13 mouse cellular contexts compared by ENCODE assay signal in genomic region chr14:48854188-48854924, GRCm38 (mm10).
DNase-seq lines count a peak whose midpoint lies in the region; ATAC-seq and TF ChIP-seq lines count a peak whose summit lies in the region.
"Had no signal": no experiment of that assay in that cellular context is flagged by ENCODE, and none has a peak within 500 bp of the region (broad histone marks: within the 10 kb centered on the region; RNA-seq: fewer than 3 reads in every experiment).

No protein-coding gene starts in this region.

- DNase-seq in liver = peak; percentile 11
- DNase-seq in forebrain, embryonic 10.5 days (ENCODE audit: extremely low spot score, low spot score) = no peak
- no peak for DNase-seq in hindbrain, embryonic 14.5 days (ENCODE audit: low spot score)
- no peak for DNase-seq in midbrain, postnatal 0 days (ENCODE audit: low spot score)
- DNase-seq in layer of hippocampus, adult 8-10 months (ENCODE audit: low spot score in 2 of 2) = no peak
- no peak for DNase-seq in adrenal gland, postnatal 4 days (ENCODE audit: low spot score in 2 of 2)
- DNase-seq: adrenal gland, postnatal 10 days; gastrocnemius, postnatal 25 days; spleen, adult 18-20 months had no signal

- ATAC-seq in liver, embryonic 12.5 days = no peak
- ATAC-seq in hindbrain, embryonic 14.5 days (ENCODE audit: low FRiP score) = peak; percentile 51; the same call in 1 of the 2 replicates
- peak; percentile 56; the same call in 1 of the 2 replicates for ATAC-seq in midbrain, postnatal 0 days (ENCODE audit: low FRiP score)
- no peak for ATAC-seq in activated CD4-positive, CD25-positive, alpha-beta regulatory T cell, adult 4 months
- ATAC-seq: intestine, postnatal 0 days had no signal

- H3K27me3 ChIP-seq in liver, embryonic 12.5 days (replicated peaks) = peaks cover 23% of the 10 kb centered on the region; the same call in 1 of the 2 replicates
- H3K27me3 ChIP-seq in forebrain, embryonic 10.5 days (ENCODE audit: poor library complexity, severe bottlenecking) = peaks cover 54% of the 10 kb centered on the region
- H3K27me3 ChIP-seq in hindbrain, embryonic 14.5 days (ENCODE audit: control insufficient read depth, insufficient read depth, low read length) = peaks cover 5% of the 10 kb centered on the region
- 0 out of 2 replicates have a peak, but pooled peaks cover 3% of the 10 kb centered on the region for H3K27me3 ChIP-seq in midbrain, postnatal 0 days (ENCODE audit: insufficient read depth, low read length)

- H3K9me3 ChIP-seq in liver, embryonic 12.5 days (replicated peaks) = no peaks in the 10 kb centered on the region
- no peaks in the 10 kb centered on the region for H3K9me3 ChIP-seq in forebrain, embryonic 10.5 days
- H3K9me3 ChIP-seq in hindbrain, embryonic 14.5 days (ENCODE audit: control insufficient read depth, low read length) = no peaks in the 10 kb centered on the region
- no peaks in the 10 kb centered on the region for H3K9me3 ChIP-seq in midbrain, postnatal 0 days (ENCODE audit: low read length)

- no peak overlapping the region for H3K27ac ChIP-seq in liver, embryonic 12.5 days
- peak overlapping the region; percentile 44; the same call in 1 of the 2 replicates for H3K27ac ChIP-seq in forebrain, embryonic 10.5 days
- H3K27ac ChIP-seq in hindbrain, embryonic 14.5 days = no peak overlapping the region
- H3K27ac ChIP-seq in midbrain, postnatal 0 days (ENCODE audit: low read depth, low read length) = no peak overlapping the region

- no peak overlapping the region for H3K4me2 ChIP-seq in liver, embryonic 12.5 days
- H3K4me2 ChIP-seq in hindbrain, embryonic 14.5 days (replicated peaks) = no peak overlapping the region
- H3K4me2 ChIP-seq in midbrain, postnatal 0 days (ENCODE audit: low read depth, low read length, poor library complexity, severe bottlenecking) = no peak overlapping the region

- no peak overlapping the region for H3K9ac ChIP-seq in liver, embryonic 12.5 days
- no peak overlapping the region for H3K9ac ChIP-seq in hindbrain, embryonic 14.5 days
- H3K9ac ChIP-seq in midbrain, postnatal 0 days (replicated peaks; ENCODE audit: low read length, poor library complexity, severe bottlenecking) = no peak overlapping the region

- peaks cover 9% of the 10 kb centered on the region for H3K4me1 ChIP-seq in liver, embryonic 12.5 days
- peaks cover 33% of the 10 kb centered on the region for H3K4me1 ChIP-seq in forebrain, embryonic 10.5 days
- no peaks in the 10 kb centered on the region for H3K4me1 ChIP-seq in hindbrain, embryonic 14.5 days (replicated peaks; ENCODE audit: control insufficient read depth, insufficient read depth, low read length)
- H3K4me1 ChIP-seq in midbrain, postnatal 0 days (ENCODE audit: insufficient read depth, low read length) = no peaks in the 10 kb centered on the region

- no peak for TF ChIP-seq CTCF in midbrain, postnatal 0 days (IDR thresholded peaks at IDR 0.05)

- no peaks in the 10 kb centered on the region for H3K36me3 ChIP-seq in liver, embryonic 12.5 days
- H3K36me3 ChIP-seq in forebrain, embryonic 10.5 days (replicated peaks) = no peaks in the 10 kb centered on the region
- H3K36me3 ChIP-seq in hindbrain, embryonic 14.5 days (replicated peaks; ENCODE audit: control insufficient read depth, insufficient read depth) = no peaks in the 10 kb centered on the region
- no peaks in the 10 kb centered on the region for H3K36me3 ChIP-seq in midbrain, postnatal 0 days (ENCODE audit: insufficient read depth, low read length)

- 22% methylated on average over 9 of the region's 9 CpGs for WGBS in liver, embryonic 12.5 days (ENCODE audit: insufficient replicate concordance)
- WGBS in forebrain, embryonic 10.5 days = 58% methylated on average over 9 of the region's 9 CpGs
- 35% methylated on average over 9 of the region's 9 CpGs for whole genome bisulfite sequencing in hindbrain, embryonic 14.5 days
- 17% methylated on average over 9 of the region's 9 CpGs for WGBS in midbrain, postnatal 0 days

- no peak overlapping the region for H3K4me3 ChIP-seq in liver, embryonic 12.5 days
- no peak overlapping the region for H3K4me3 ChIP-seq in forebrain, embryonic 10.5 days
- no peak overlapping the region for H3K4me3 ChIP-seq in hindbrain, embryonic 14.5 days (replicated peaks; ENCODE audit: low read length)
- H3K4me3 ChIP-seq in midbrain, postnatal 0 days (ENCODE audit: low read depth, low read length) = no peak overlapping the region
- H3K4me3 ChIP-seq: myocyte had no signal

Comparison
In these comparisons a context has a peak if more than half of its experiments do, and no peak if none do; other contexts are left out.
1. ATAC-seq: peak in hindbrain, embryonic 14.5 days (single experiment) and midbrain, postnatal 0 days (single experiment); none in liver, embryonic 12.5 days (single experiment) and activated CD4-positive, CD25-positive, alpha-beta regulatory T cell, adult 4 months (single experiment).